In genomic region chr8:107293641-107294628, GRCm38 (mm10) we compare ENCODE assay signal across 8 mouse cellular contexts. TPM values are rescaled to one million over a fixed set of nuclear protein-coding genes. Genes with fewer than 3 reads are reported as not detected.
DNase-seq lines count a peak whose midpoint lies in the region; ATAC-seq lines count a peak whose summit lies in the region.

No protein-coding gene starts in this region.

- WGBS in hindbrain, embryonic 15.5 days, result under 1% methylated on average over 45 of the region's 98 CpGs

- H3K27me3 ChIP-seq in hindbrain, embryonic 15.5 days, result no peaks in the 10 kb centered on the region

- H3K4me3 ChIP-seq in hindbrain, embryonic 15.5 days, result peak overlapping the region; percentile 96

- DNase-seq in T-cell, adult 2 months (ENCODE audit: low spot score), result peak; percentile 5
- DNase-seq in cerebellum, postnatal 14 days, result peak; percentile 65 to 73
- peak; percentile 9 to 16 for DNase-seq in frontal cortex, postnatal 25 days (ENCODE audit: low spot score in 2 of 2)
- DNase-seq in left cerebral cortex, adult 11 months (ENCODE audit: low spot score), result peak; percentile 17
- DNase-seq in lung, postnatal 36 days, result peak; percentile 76
- DNase-seq in right cerebral cortex, postnatal 25 days, result peak; percentile 34

- peak overlapping the region; percentile 94 for H3K27ac ChIP-seq in hindbrain, embryonic 15.5 days (replicated peaks)

- H3K9me3 ChIP-seq in hindbrain, embryonic 15.5 days, result no peaks in the 10 kb centered on the region

- ATAC-seq in hindbrain, embryonic 15.5 days (ENCODE audit: low FRiP score, low read depth), result peak; percentile 55
- no peak; the same call in 1 of the 2 replicates for ATAC-seq in megakaryocyte progenitor cell, adult 5-6 weeks (replicated peaks; ENCODE audit: poor library complexity)

- H3K4me2 ChIP-seq in hindbrain, embryonic 15.5 days, result peak overlapping the region; percentile 60

- no peaks in the 10 kb centered on the region for H3K36me3 ChIP-seq in hindbrain, embryonic 15.5 days

- H3K4me1 ChIP-seq in hindbrain, embryonic 15.5 days (replicated peaks), result peaks cover 22% of the 10 kb centered on the region

- peak overlapping the region; percentile 94 for H3K9ac ChIP-seq in hindbrain, embryonic 15.5 days

RNA-seq across cellular contexts. Expression of gene Nfat5, which starts 0.7 kb away (rescaled TPM):
- 9.5 and 11.1 TPM in 2 replicates for polyA plus RNA-seq in hindbrain, embryonic 15.5 days (2015; fragmentation: Nextera tagmentation; extraction: Ambion mirVana)
- total RNA-seq in megakaryocyte progenitor cell, adult 5-6 weeks (2015), result 30.1 and 32.3 TPM in 2 replicates
- total RNA-seq in megakaryocyte progenitor cell, adult 5-6 weeks (2017), result 18.8 and 20.9 TPM in 2 replicates

Comparison
In these comparisons a context has a peak if more than half of its experiments do, and no peak if none do; other contexts are left out.
1. DNase-seq: peak in every context shown above with its lines; median percentile 76 in lung, postnatal 36 days; 69 in cerebellum, postnatal 14 days; 34 in right cerebral cortex, postnatal 25 days; 17 in left cerebral cortex, adult 11 months; 12 in frontal cortex, postnatal 25 days; 5 in T-cell, adult 2 months.